12 mouse cellular contexts compared by ENCODE assay signal in the genomic region with DNA sequence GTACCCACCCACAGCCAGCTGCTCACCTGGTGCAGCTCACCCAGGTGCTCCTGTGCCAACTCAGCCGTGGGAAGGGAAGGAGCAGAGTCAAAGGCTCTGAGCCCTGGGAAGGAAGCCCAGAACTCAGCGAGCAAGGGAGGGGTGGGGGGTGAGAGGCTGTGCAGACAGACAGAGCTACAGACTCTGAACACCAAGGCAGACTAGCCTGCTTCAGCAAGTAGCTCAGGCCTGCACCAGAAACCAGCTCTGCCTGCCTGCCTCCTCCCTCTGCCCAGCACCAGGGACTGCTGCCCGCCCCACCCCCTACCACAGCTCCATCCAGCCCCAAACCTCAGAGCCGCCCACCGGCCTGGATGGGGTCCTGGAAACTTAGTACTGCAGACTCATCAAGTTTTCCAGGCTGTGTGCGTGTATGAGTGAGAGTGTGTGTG. TPM values are rescaled to one million over a fixed set of nuclear protein-coding genes. Genes with fewer than 3 reads are reported as not detected.
DNase-seq lines count a peak whose midpoint lies in the region; ATAC-seq lines count a peak whose summit lies in the region.
"Had no signal": no experiment of that assay in that cellular context is flagged by ENCODE, and none has a peak within 500 bp of the region (broad histone marks: within the 10 kb centered on the region; RNA-seq: fewer than 3 reads in every experiment).

No protein-coding gene starts in this region.

- H3K9me3 ChIP-seq in liver, embryonic 12.5 days (replicated peaks) = no peaks in the 10 kb centered on the region
- H3K9me3 ChIP-seq in embryonic facial prominence, embryonic 10.5 days = no peaks in the 10 kb centered on the region
- H3K9me3 ChIP-seq: forebrain, embryonic 12.5 days; G1E had no signal

- H3K4me3 ChIP-seq in liver, embryonic 12.5 days = no peak overlapping the region
- no peak overlapping the region for H3K4me3 ChIP-seq in embryonic facial prominence, embryonic 10.5 days
- H3K4me3 ChIP-seq: forebrain, embryonic 12.5 days had no signal

- ATAC-seq in liver, embryonic 12.5 days = no peak

- no peak overlapping the region for H3K9ac ChIP-seq in liver, embryonic 12.5 days
- H3K9ac ChIP-seq: forebrain, embryonic 12.5 days had no signal

- DNase-seq in liver = peak; percentile 17
- DNase-seq in embryonic facial prominence, embryonic 10.5 days (ENCODE audit: low spot score) = no peak
- DNase-seq in induced T-regulatory cell, adult 2 months (ENCODE audit: low read depth) = peak; percentile 72
- DNase-seq in thymus, postnatal 0 days (ENCODE audit: low spot score) = peak; percentile 48
- DNase-seq in cerebellum, adult 11 months = no peak
- no peak for DNase-seq in cerebellum, adult 8-10 months
- DNase-seq: gastrocnemius, postnatal 25 days; lung, postnatal 4 days had no signal

- peaks cover 57% of the 10 kb centered on the region for H3K4me1 ChIP-seq in liver, embryonic 12.5 days
- H3K4me1 ChIP-seq in embryonic facial prominence, embryonic 10.5 days = peaks cover 68% of the 10 kb centered on the region

- H3K4me2 ChIP-seq in liver, embryonic 12.5 days = no peak overlapping the region
- H3K4me2 ChIP-seq: forebrain, embryonic 12.5 days had no signal

- WGBS in liver, embryonic 12.5 days (ENCODE audit: insufficient replicate concordance) = 46% methylated on average over 6 of the region's 6 CpGs
- WGBS in embryonic facial prominence, embryonic 10.5 days = 58% methylated on average over 6 of the region's 6 CpGs

- H3K27me3 ChIP-seq in liver, embryonic 12.5 days (replicated peaks) = peaks cover 27% of the 10 kb centered on the region
- H3K27me3 ChIP-seq in embryonic facial prominence, embryonic 10.5 days (replicated peaks; ENCODE audit: low read depth, poor library complexity, severe bottlenecking) = peaks cover 48% of the 10 kb centered on the region

- H3K27ac ChIP-seq in liver, embryonic 12.5 days = no peak overlapping the region
- peak overlapping the region; percentile 81; the same call in 1 of the 2 replicates for H3K27ac ChIP-seq in embryonic facial prominence, embryonic 10.5 days (replicated peaks)
- H3K27ac ChIP-seq: forebrain, embryonic 12.5 days had no signal

- no peaks in the 10 kb centered on the region for H3K36me3 ChIP-seq in liver, embryonic 12.5 days
- no peaks in the 10 kb centered on the region for H3K36me3 ChIP-seq in embryonic facial prominence, embryonic 10.5 days (replicated peaks)
- H3K36me3 ChIP-seq: forebrain, embryonic 12.5 days had no signal

RNA-seq across cellular contexts. Expression of gene Ptpn7, which starts 4.5 kb away (rescaled TPM):
- polyA plus RNA-seq in liver, embryonic 12.5 days (2016; fragmentation: Nextera tagmentation; extraction: Ambion mirVana) = 24.7 and 25.9 TPM in 2 replicates
- polyA plus RNA-seq in embryonic facial prominence, embryonic 10.5 days (2016; fragmentation: Nextera tagmentation; extraction: Ambion mirVana) = 1.3 and 2.1 TPM in 2 replicates
- 108 and 118 TPM in 2 replicates for polyA plus RNA-seq in thymus, postnatal 0 days (2015; fragmentation: Nextera tagmentation; extraction: Ambion mirVana)

RNA-seq across cellular contexts. Expression of gene Arl8a, which starts 18.6 kb away (rescaled TPM):
- polyA plus RNA-seq in liver, embryonic 12.5 days (2016; fragmentation: Nextera tagmentation; extraction: Ambion mirVana) = 15.5 and 15.8 TPM in 2 replicates
- 48.3 and 50.3 TPM in 2 replicates for polyA plus RNA-seq in embryonic facial prominence, embryonic 10.5 days (2016; fragmentation: Nextera tagmentation; extraction: Ambion mirVana)
- 32.6 and 34.8 TPM in 2 replicates for polyA plus RNA-seq in thymus, postnatal 0 days (2015; fragmentation: Nextera tagmentation; extraction: Ambion mirVana)

RNA-seq across cellular contexts. Expression of gene Lgr6, which starts 22.9 kb away (rescaled TPM):
- 0.30 and 0.36 TPM in 2 replicates for polyA plus RNA-seq in liver, embryonic 12.5 days (2016; fragmentation: Nextera tagmentation; extraction: Ambion mirVana)
- polyA plus RNA-seq in embryonic facial prominence, embryonic 10.5 days (2016; fragmentation: Nextera tagmentation; extraction: Ambion mirVana) = 0.73 and 1.1 TPM in 2 replicates
- polyA plus RNA-seq in thymus, postnatal 0 days (2015; fragmentation: Nextera tagmentation; extraction: Ambion mirVana) = 0.12 and 0.31 TPM in 2 replicates

RNA-seq across cellular contexts. Expression of gene Gpr37l1, which starts 39.5 kb away (rescaled TPM):
- not detected in 2 replicates for polyA plus RNA-seq in liver, embryonic 12.5 days (2016; fragmentation: Nextera tagmentation; extraction: Ambion mirVana)
- not detected in 2 replicates for polyA plus RNA-seq in embryonic facial prominence, embryonic 10.5 days (2016; fragmentation: Nextera tagmentation; extraction: Ambion mirVana)
- 0.09 and 0.13 TPM in 2 replicates for polyA plus RNA-seq in thymus, postnatal 0 days (2015; fragmentation: Nextera tagmentation; extraction: Ambion mirVana)
- polyA plus RNA-seq: forebrain, embryonic 12.5 days; G1E; heart, postnatal 0 days had no signal

Comparison
In these comparisons a context has a peak if more than half of its experiments do, and no peak if none do; other contexts are left out.
1. DNase-seq: peak in liver (single experiment), induced T-regulatory cell, adult 2 months (single experiment) and thymus, postnatal 0 days (single experiment); none in embryonic facial prominence, embryonic 10.5 days (single experiment), cerebellum, adult 11 months (single experiment) and cerebellum, adult 8-10 months (single experiment).